Mouse (Mus musculus): ENCODE data around the gene Filip1. TPM values are rescaled to one million over a fixed set of nuclear protein-coding genes. Genes with fewer than 3 reads are reported as not detected.

The Filip1 gene
- polyA plus RNA-seq, 1 experiment from 2014 or later = 19.8 TPM

DNA sequence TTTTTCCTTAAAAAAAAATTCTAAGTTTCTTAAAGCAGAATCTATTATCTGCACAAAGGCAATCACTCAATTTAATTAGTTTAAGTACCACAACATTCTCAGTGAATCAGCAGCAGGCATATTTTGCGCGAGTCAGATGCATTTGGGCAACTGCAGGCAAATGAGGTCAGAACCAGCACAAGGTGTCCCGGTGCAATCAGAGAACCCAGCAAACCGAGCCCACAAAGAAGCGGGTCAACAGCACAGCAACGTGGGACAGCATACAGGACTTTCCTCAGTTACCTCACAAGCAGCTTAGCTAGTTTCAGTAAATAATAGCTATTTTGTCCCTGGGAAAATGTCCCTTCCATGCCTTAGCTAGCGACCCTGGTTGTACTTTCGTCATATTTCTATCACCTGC, 35.9 kb downstream of the Filip1 start:
- H3K27me3 ChIP-seq (ENCODE audit: control insufficient read depth, insufficient read depth, low read length) = no peaks in the 10 kb centered on the region
- H3K27ac ChIP-seq (ENCODE audit: low read depth, low read length) = peak overlapping the region; percentile 99
- no peak for ATAC-seq (replicated peaks; ENCODE audit: insufficient number of reproducible peaks, low FRiP score, low TSS enrichment)
- peak overlapping the region; percentile 88 for H3K9ac ChIP-seq (ENCODE audit: low read depth, low read length)
- peak overlapping the region; percentile 58 for H3K4me3 ChIP-seq (ENCODE audit: low read depth, low read length)
- no peaks in the 10 kb centered on the region for H3K9me3 ChIP-seq (replicated peaks; ENCODE audit: control insufficient read depth, low read length)
- no peaks in the 10 kb centered on the region for H3K36me3 ChIP-seq (ENCODE audit: control insufficient read depth, insufficient read depth, low read length)
- H3K4me1 ChIP-seq (ENCODE audit: control insufficient read depth, insufficient read depth, low read length) = peaks cover 29% of the 10 kb centered on the region
- H3K4me2 ChIP-seq = peak overlapping the region; percentile 69
- 31% methylated on average over 8 of the region's 8 CpGs for WGBS (ENCODE audit: insufficient replicate concordance)

DNA sequence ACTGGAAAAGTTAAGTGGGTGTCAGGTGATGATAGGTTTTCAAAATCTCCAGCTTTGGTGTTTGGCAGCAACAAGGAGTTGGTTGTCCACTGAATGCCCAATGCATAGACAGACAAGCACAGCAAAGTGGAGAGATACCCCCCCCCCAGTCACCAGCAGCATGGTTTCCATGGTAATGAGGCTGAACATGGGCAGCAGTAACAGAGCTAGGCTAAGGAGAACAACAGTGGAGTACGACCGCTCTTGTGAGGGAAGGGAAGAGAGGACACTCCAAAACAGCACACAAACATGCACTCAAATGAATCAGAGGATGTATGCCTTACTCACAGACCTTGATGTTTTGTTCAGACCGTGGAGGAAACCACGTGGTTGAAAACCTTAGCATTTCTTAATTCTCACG, 37.5 kb downstream of the Filip1 start:
- no peak for ATAC-seq (replicated peaks; ENCODE audit: insufficient number of reproducible peaks, low FRiP score, low TSS enrichment)
- no peaks in the 10 kb centered on the region for H3K9me3 ChIP-seq (replicated peaks; ENCODE audit: control insufficient read depth, low read length)
- H3K36me3 ChIP-seq (ENCODE audit: control insufficient read depth, insufficient read depth, low read length) = no peaks in the 10 kb centered on the region
- peak overlapping the region; percentile 69 for H3K4me2 ChIP-seq
- no peaks in the 10 kb centered on the region for H3K27me3 ChIP-seq (ENCODE audit: control insufficient read depth, insufficient read depth, low read length)
- peaks cover 44% of the 10 kb centered on the region for H3K4me1 ChIP-seq (ENCODE audit: control insufficient read depth, insufficient read depth, low read length)
- WGBS (ENCODE audit: insufficient replicate concordance) = 73% methylated on average over 5 of the region's 5 CpGs
- 0 out of 2 replicates have a peak overlapping the region, but pooled peaks have one; percentile 3 for H3K9ac ChIP-seq (ENCODE audit: low read depth, low read length)
- no peak overlapping the region for H3K27ac ChIP-seq (ENCODE audit: low read depth, low read length)
- H3K4me3 ChIP-seq (ENCODE audit: low read depth, low read length) = peak overlapping the region; percentile 25

GRCm38 (mm10) chr9:79973582-79973981, 39.1 kb downstream of the Filip1 start:
- 78% methylated on average over 8 of the region's 8 CpGs for WGBS (ENCODE audit: insufficient replicate concordance)
- no peaks in the 10 kb centered on the region for H3K36me3 ChIP-seq (ENCODE audit: control insufficient read depth, insufficient read depth, low read length)
- no peak overlapping the region for H3K4me3 ChIP-seq (ENCODE audit: low read depth, low read length)
- H3K27ac ChIP-seq (ENCODE audit: low read depth, low read length) = no peak overlapping the region
- H3K4me2 ChIP-seq = no peak overlapping the region
- H3K27me3 ChIP-seq (ENCODE audit: control insufficient read depth, insufficient read depth, low read length) = no peaks in the 10 kb centered on the region
- H3K9me3 ChIP-seq (replicated peaks; ENCODE audit: control insufficient read depth, low read length) = no peaks in the 10 kb centered on the region
- no peak for ATAC-seq (replicated peaks; ENCODE audit: insufficient number of reproducible peaks, low FRiP score, low TSS enrichment)
- H3K4me1 ChIP-seq (ENCODE audit: control insufficient read depth, insufficient read depth, low read length) = peaks cover 55% of the 10 kb centered on the region
- H3K9ac ChIP-seq (ENCODE audit: low read depth, low read length) = no peak overlapping the region

GRCm38 (mm10) chr9:79972705-79973104, 39.9 kb downstream of the Filip1 start:
- 50% methylated on average over 6 of the region's 6 CpGs for WGBS (ENCODE audit: insufficient replicate concordance)
- Histone ChIP-seq H3K36me3 (ENCODE audit: control insufficient read depth, insufficient read depth, low read length) (no peaks in the 10 kb centered on the region), H3K27ac (ENCODE audit: low read depth, low read length) (peak overlapping the region; percentile 10; the same call in 1 of the 2 replicates), H3K4me1 (ENCODE audit: control insufficient read depth, insufficient read depth, low read length) (peaks cover 55% of the 10 kb centered on the region), H3K27me3 (ENCODE audit: control insufficient read depth, insufficient read depth, low read length) (no peaks in the 10 kb centered on the region), H3K4me3 (ENCODE audit: low read depth, low read length) (no peak overlapping the region), H3K4me2 (peak overlapping the region; percentile 41), H3K9me3 (replicated peaks; ENCODE audit: control insufficient read depth, low read length) (no peaks in the 10 kb centered on the region), H3K9ac (ENCODE audit: low read depth, low read length) (no peak overlapping the region)
- ATAC-seq (replicated peaks; ENCODE audit: insufficient number of reproducible peaks, low FRiP score, low TSS enrichment) = no peak

- Histone ChIP-seq H3K36me3 (ENCODE audit: control insufficient read depth, insufficient read depth, low read length) (no peaks in the 10 kb centered on the region), H3K4me1 (ENCODE audit: control insufficient read depth, insufficient read depth, low read length) (peaks cover 62% of the 10 kb centered on the region), H3K4me2 (no peak overlapping the region), H3K27ac (ENCODE audit: low read depth, low read length) (no peak overlapping the region), H3K4me3 (ENCODE audit: low read depth, low read length) (no peak overlapping the region), H3K9me3 (replicated peaks; ENCODE audit: control insufficient read depth, low read length) (no peaks in the 10 kb centered on the region), H3K27me3 (ENCODE audit: control insufficient read depth, insufficient read depth, low read length) (no peaks in the 10 kb centered on the region), H3K9ac (ENCODE audit: low read depth, low read length) (no peak overlapping the region)
- WGBS (ENCODE audit: insufficient replicate concordance) = 77% methylated on average over 6 of the region's 6 CpGs
- ATAC-seq (replicated peaks; ENCODE audit: insufficient number of reproducible peaks, low FRiP score, low TSS enrichment) = no peak
These were observed 41.0 kb downstream of the Filip1 start for GRCm38 (mm10) chr9:79971619-79972018.

DNA sequence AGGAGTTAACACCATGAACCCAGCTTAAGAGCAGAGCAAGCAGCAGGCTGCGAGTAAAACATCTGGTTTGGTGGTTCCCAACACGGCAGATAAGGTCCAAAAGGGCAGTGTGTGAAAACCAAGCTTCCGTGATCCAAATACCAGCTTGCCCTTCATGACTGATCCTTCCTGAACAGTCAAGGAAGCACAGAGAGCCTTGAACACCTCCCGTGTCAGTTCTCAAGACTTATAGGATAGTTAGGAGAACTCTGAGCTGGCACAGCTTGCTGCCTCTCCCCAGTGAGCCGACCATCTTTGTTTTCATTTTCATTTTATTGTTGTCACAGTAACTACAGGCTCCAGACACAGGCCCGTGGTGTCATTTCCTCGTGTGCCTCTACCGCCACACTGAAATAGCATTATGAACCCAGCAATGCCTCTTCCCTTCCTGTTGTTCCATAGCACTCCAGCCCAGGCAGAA, 42.0 kb downstream of the Filip1 start:
- H3K9ac ChIP-seq (ENCODE audit: low read depth, low read length) = no peak overlapping the region

DNA sequence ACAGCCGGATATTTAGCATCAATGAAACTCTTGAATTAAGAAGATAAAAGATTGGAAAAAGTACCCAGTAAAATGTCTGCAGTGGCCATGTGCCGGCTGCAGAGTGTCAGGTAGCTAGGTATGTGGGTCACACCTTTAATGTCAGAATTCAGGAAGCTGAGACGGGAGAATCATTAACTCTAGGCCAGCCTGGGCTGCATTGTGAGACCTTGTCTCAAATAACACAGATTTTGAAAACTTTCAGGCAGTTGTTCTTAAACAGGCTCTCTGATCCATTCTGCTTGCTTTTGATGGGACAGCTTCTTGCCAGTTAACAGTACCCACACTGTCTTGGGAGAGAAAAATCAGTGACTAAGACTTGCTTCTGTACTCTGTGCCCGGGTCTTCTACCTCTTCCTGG, 43.1 kb downstream of the Filip1 start:
- no peak overlapping the region for H3K27ac ChIP-seq (ENCODE audit: low read depth, low read length)
- no peaks in the 10 kb centered on the region for H3K9me3 ChIP-seq (replicated peaks; ENCODE audit: control insufficient read depth, low read length)
- 77% methylated on average over 4 of the region's 4 CpGs for WGBS (ENCODE audit: insufficient replicate concordance)
- no peak overlapping the region for H3K9ac ChIP-seq (ENCODE audit: low read depth, low read length)
- ATAC-seq (replicated peaks; ENCODE audit: insufficient number of reproducible peaks, low FRiP score, low TSS enrichment) = no peak
- no peak overlapping the region for H3K4me3 ChIP-seq (ENCODE audit: low read depth, low read length)
- no peak overlapping the region for H3K4me2 ChIP-seq
- H3K4me1 ChIP-seq (ENCODE audit: control insufficient read depth, insufficient read depth, low read length) = peaks cover 59% of the 10 kb centered on the region
- no peaks in the 10 kb centered on the region for H3K36me3 ChIP-seq (ENCODE audit: control insufficient read depth, insufficient read depth, low read length)
- H3K27me3 ChIP-seq (ENCODE audit: control insufficient read depth, insufficient read depth, low read length) = no peaks in the 10 kb centered on the region

More for the DNA sequence above, 42.0 kb downstream of the Filip1 start:
- no peaks in the 10 kb centered on the region for H3K9me3 ChIP-seq (replicated peaks; ENCODE audit: control insufficient read depth, low read length)
- H3K4me2 ChIP-seq = no peak overlapping the region
- peaks cover 65% of the 10 kb centered on the region for H3K4me1 ChIP-seq (ENCODE audit: control insufficient read depth, insufficient read depth, low read length)
- 46% methylated on average over 8 of the region's 8 CpGs for WGBS (ENCODE audit: insufficient replicate concordance)
- no peaks in the 10 kb centered on the region for H3K36me3 ChIP-seq (ENCODE audit: control insufficient read depth, insufficient read depth, low read length)
- H3K27ac ChIP-seq (ENCODE audit: low read depth, low read length) = peak overlapping the region; percentile 10; the same call in 1 of the 2 replicates
- no peak overlapping the region for H3K4me3 ChIP-seq (ENCODE audit: low read depth, low read length)
- ATAC-seq (replicated peaks; ENCODE audit: insufficient number of reproducible peaks, low FRiP score, low TSS enrichment) = no peak
- no peaks in the 10 kb centered on the region for H3K27me3 ChIP-seq (ENCODE audit: control insufficient read depth, insufficient read depth, low read length)

GRCm38 (mm10) chr9:79966711-79967487, 45.8 kb downstream of the Filip1 start:
- Histone ChIP-seq H3K9ac (ENCODE audit: low read depth, low read length) (no peak overlapping the region), H3K4me1 (ENCODE audit: control insufficient read depth, insufficient read depth, low read length) (peaks cover 48% of the 10 kb centered on the region), H3K4me3 (ENCODE audit: low read depth, low read length) (no peak overlapping the region), H3K27me3 (ENCODE audit: control insufficient read depth, insufficient read depth, low read length) (no peaks in the 10 kb centered on the region), H3K27ac (ENCODE audit: low read depth, low read length) (no peak overlapping the region), H3K4me2 (no peak overlapping the region), H3K9me3 (replicated peaks; ENCODE audit: control insufficient read depth, low read length) (no peaks in the 10 kb centered on the region), H3K36me3 (ENCODE audit: control insufficient read depth, insufficient read depth, low read length) (no peaks in the 10 kb centered on the region)
- WGBS (ENCODE audit: insufficient replicate concordance) = 70% methylated on average over 12 of the region's 12 CpGs
- ATAC-seq (replicated peaks; ENCODE audit: insufficient number of reproducible peaks, low FRiP score, low TSS enrichment) = no peak
